Mouse (Mus musculus) neural tube, embryonic 12.5 days (tissue): ENCODE measurements around the gene Akr1b8. TPM values are rescaled to one million over a fixed set of nuclear protein-coding genes. Genes with fewer than 3 reads are reported as not detected.
"Not testable (repeated sequence)": the region's sequence is repeated elsewhere in the genome, so short reads cannot be mapped to it uniquely, and the experiment has no call there.

Source experiments
- ATAC-seq: fragments of 200-750 bp; cut with Nextera tagmentation; 2 replicates; pipeline ENCODE4 v1.8.0; 2017; ENCODE audit warnings: low read depth, mild to moderate bottlenecking, moderate TSS enrichment, moderate library complexity; ENCODE audit not compliant: low FRiP score
- H3K27ac ChIP-seq: fragments of 300-500 bp; sonication (generic); 2 replicates; pipeline ENCODE4 v1.5.1; 2016
- H3K27me3 ChIP-seq: fragments of 300-500 bp; sonication (generic); replicated peaks from 2 replicates; pipeline ENCODE4 v1.6.1; 2016; ENCODE audit warnings: mild to moderate bottlenecking
- H3K36me3 ChIP-seq: fragments of 300-500 bp; sonication (generic); 2 replicates; pipeline ENCODE4 v1.6.1; 2016; ENCODE audit warnings: mild to moderate bottlenecking
- H3K4me1 ChIP-seq: fragments of 300-500 bp; sonication (generic); 2 replicates; pipeline ENCODE4 v1.6.1; 2016
- H3K4me2 ChIP-seq: fragments of 300-500 bp; sonication (generic); replicated peaks from 2 replicates; pipeline ENCODE4 v1.6.1; 2016; ENCODE audit warnings: mild to moderate bottlenecking
- H3K4me3 ChIP-seq: fragments of 300-500 bp; sonication (generic); 2 replicates; pipeline ENCODE4 v1.5.1; 2016
- H3K9ac ChIP-seq: fragments of 300-500 bp; sonication (generic); 2 replicates; pipeline ENCODE4 v1.6.1; 2016; ENCODE audit warnings: mild to moderate bottlenecking
- H3K9me3 ChIP-seq: fragments of 300-500 bp; sonication (generic); 2 replicates; pipeline ENCODE4 v1.6.1; 2016; ENCODE audit warnings: mild to moderate bottlenecking
- WGBS: fragments of 180-500 bp; shearing (Covaris S2); methylation state at CpG from one replicate; pipeline ENCODE4 v1.1.7; 2016; 5-methylcytosine and 5-hydroxymethylcytosine counted together
- polyA plus RNA-seq: library from polyadenylated mRNA; unstranded; fragments of >200 nt; fragmentation: Nextera tagmentation; extraction: Ambion mirVana; gene quantifications from 2 replicates; pipeline ENCODE4 v1.2.1, GENCODE M21; 2016

Akr1b8 gene
- polyA plus RNA-seq, 1 experiment from 2014 or later: 20.2 TPM

DNA sequence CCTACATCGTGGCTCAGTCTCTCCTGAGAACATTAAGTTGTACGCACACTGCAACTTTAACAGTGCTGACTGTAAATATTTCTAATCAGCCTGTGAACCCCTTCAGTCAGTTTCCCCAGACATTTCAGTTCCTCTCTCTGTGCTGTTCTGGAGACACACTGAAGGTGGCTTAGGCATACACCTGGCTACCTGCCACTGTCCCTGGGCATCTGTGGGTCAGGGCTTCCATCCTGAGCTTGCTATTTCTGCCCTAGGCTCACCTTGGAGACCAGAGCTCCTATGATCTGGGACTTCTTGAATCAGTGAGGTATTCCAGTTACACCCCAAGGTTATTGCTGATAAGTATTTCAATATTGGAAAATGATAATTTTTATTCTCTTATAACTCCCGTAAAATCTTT, 1.5 kb upstream of the Akr1b8 start:
- Histone ChIP-seq H3K9me3 (no peaks in the 10 kb centered on the region), H3K9ac (no peak overlapping the region), H3K4me2 (no peak overlapping the region), H3K36me3 (no peaks in the 10 kb centered on the region), H3K4me3 (no peak overlapping the region), H3K4me1 (peaks cover 12% of the 10 kb centered on the region), H3K27me3 (no peaks in the 10 kb centered on the region), H3K27ac (no peak overlapping the region)
- WGBS: 94% methylated on average over 3 of the region's 3 CpGs
- no peak for ATAC-seq

- Histone ChIP-seq H3K9me3 (no peaks in the 10 kb centered on the region), H3K9ac (no peak overlapping the region), H3K27ac (no peak overlapping the region), H3K4me3 (no peak overlapping the region), H3K4me1 (peaks cover 12% of the 10 kb centered on the region), H3K4me2 (peak overlapping the region; percentile 48), H3K36me3 (no peaks in the 10 kb centered on the region), H3K27me3 (no peaks in the 10 kb centered on the region)
- no peak for ATAC-seq
- 80% methylated on average over 8 of the region's 8 CpGs for WGBS
These were observed 732 bp downstream of the Akr1b8 start for GRCm38 (mm10) chr6:34354354-34355348.

DNA sequence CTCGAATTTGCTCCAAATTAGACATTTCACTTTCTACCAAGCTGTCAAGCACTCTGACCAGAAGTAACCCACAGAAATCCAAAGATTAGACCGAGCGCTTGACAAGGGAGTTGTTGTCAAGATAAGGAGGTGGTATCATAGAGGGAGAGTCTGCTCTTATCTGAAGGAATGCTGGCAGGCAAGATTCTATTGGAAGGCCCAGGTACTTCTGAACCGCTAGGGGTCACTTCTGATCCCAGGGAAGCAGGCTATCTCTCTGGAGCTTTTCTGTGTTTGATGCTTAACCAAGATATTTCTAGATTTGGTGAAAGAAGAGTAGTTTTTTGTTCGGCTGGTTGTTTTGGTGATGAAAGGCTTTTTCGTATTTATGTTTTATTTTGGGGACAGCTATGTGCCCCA, 1.4 kb downstream of the Akr1b8 start:
- Histone ChIP-seq H3K27ac (no peak overlapping the region), H3K9me3 (no peaks in the 10 kb centered on the region), H3K36me3 (no peaks in the 10 kb centered on the region), H3K4me1 (peaks cover 12% of the 10 kb centered on the region), H3K9ac (no peak overlapping the region), H3K4me3 (no peak overlapping the region), H3K27me3 (no peaks in the 10 kb centered on the region), H3K4me2 (no peak overlapping the region)
- no peak for ATAC-seq
- WGBS: 79% methylated on average over 6 of the region's 6 CpGs

DNA sequence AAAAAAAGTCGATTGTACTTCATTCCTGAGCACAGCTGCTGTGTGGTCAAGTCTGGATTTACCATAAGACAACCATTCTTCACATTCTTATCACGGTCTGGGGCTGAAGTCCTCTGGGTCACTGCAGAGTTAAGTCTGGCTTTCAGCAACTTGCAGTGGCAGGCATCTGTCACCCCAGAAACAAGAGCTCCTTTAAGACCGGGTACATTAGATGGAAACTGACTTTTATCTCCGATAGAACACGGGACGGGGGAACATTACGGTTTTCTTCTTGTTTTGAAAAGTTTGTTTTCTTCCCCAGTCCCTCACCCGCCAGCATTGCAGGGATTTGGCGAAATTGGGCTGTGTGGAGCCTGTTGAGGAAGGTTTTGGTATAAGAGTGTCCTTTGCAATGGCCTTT, 1.9 kb downstream of the Akr1b8 start:
- Histone ChIP-seq H3K4me2 (no peak overlapping the region), H3K27ac (no peak overlapping the region)

DNA sequence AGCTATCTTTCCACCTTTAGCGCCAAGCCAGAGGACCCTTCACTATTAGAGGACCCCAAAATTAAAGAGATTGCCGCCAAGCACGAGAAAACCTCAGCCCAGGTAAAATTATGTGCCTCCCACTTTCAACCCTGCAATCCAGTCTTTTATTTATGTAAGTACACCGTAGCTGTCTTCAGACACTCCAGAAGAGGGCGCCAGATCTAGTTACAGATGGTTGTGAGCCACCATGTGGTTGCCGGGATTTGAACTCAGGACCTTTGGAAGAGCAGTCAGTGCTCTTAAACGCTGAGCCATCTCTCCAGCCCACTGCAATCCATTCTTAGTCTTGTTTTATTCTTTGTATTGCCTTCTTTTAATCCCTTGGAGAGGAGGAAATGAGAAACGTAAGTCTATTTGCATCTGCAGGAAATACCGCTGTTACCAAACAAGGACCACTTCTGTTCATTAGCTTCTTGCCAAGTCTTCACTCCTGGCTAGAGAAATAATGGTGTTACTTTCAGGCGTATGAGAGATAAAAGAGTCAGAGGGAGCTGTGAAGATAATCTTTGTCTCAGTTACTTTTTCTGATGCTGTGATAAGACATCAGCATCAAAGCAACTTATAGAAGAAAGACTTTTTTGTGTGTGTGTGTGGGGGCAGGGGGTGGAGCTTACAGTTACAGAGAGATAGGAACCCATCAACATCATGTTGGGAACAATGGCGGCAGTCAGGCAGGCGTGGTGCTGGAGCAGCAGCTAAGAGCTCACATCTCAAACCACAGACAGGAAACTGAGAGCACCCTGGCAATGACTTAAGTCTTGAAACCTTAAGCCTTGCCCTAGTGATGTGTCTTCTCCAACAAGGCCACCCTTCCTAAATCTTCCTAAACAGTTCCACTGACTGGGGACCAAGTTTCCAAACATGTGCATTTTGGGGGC, 10.6 kb downstream of the Akr1b8 start:
- no peak for ATAC-seq
- Histone ChIP-seq H3K9me3 (no peaks in the 10 kb centered on the region), H3K36me3 (no peaks in the 10 kb centered on the region), H3K27ac (no peak overlapping the region), H3K4me2 (no peak overlapping the region), H3K27me3 (no peaks in the 10 kb centered on the region), H3K9ac (no peak overlapping the region), H3K4me1 (no peaks in the 10 kb centered on the region), H3K4me3 (no peak overlapping the region)
- WGBS: 87% methylated on average over 12 of the region's 12 CpGs

More for the DNA sequence above, 1.9 kb downstream of the Akr1b8 start:
- no peaks in the 10 kb centered on the region for H3K27me3 ChIP-seq
- no peak overlapping the region for H3K9ac ChIP-seq
- H3K36me3 ChIP-seq: no peaks in the 10 kb centered on the region
- no peak for ATAC-seq
- H3K4me1 ChIP-seq: peaks cover 12% of the 10 kb centered on the region
- no peaks in the 10 kb centered on the region for H3K9me3 ChIP-seq
- 88% methylated on average over 9 of the region's 9 CpGs for WGBS
- H3K4me3 ChIP-seq: no peak overlapping the region

DNA sequence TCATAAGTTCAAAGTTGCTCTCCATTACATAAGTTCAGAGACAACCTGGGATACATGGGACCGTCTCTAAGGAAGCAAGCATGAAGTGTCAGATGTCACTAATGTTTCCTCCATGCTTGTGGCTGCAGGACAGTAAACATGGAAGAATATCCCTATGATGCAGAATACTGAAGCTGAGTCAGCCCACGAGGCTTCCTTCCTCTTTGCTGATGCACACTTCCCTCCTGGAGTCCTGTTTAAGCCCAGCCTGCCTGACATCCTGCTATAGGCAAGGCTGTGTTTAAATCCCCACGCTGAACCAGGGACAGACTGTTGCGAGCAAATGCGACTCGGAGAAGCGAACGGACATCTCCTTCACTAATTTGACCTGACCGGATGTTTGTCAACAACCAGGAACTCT, 14.1 kb downstream of the Akr1b8 start:
- Histone ChIP-seq H3K9me3 (no peaks in the 10 kb centered on the region), H3K36me3 (no peaks in the 10 kb centered on the region), H3K27me3 (no peaks in the 10 kb centered on the region), H3K9ac (no peak overlapping the region), H3K4me2 (no peak overlapping the region), H3K4me3 (no peak overlapping the region), H3K27ac (no peak overlapping the region), H3K4me1 (no peaks in the 10 kb centered on the region)
- no peak for ATAC-seq
- 89% methylated on average over 9 of the region's 9 CpGs for WGBS

DNA sequence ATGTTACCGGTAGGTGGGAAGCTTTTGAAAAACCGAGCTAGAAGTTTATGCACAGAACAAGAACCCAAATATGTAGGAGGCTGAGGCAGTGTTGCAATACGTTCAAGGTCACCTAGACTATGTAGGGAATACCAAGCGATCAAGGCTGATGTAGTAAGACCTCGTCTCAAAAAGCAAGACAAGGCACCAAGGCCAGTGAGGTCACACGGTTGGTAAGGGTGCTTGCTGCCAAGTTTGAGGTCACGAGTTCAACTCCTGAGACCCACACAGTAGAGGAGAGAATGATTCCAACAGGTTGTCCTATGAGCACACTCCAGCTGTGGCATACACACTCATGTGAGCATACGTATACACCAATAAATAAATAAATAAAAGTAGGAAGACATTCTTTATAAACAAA, 16.2 kb downstream of the Akr1b8 start:
- no peaks in the 10 kb centered on the region for H3K36me3 ChIP-seq
- no peaks in the 10 kb centered on the region for H3K27me3 ChIP-seq
- ATAC-seq: no peak
- H3K4me2 ChIP-seq: no peak overlapping the region
- 79% methylated on average over 8 of the region's 8 CpGs for WGBS
- H3K9me3 ChIP-seq: no peaks in the 10 kb centered on the region
- H3K4me3 ChIP-seq: no peak overlapping the region
- no peaks in the 10 kb centered on the region for H3K4me1 ChIP-seq
- no peak overlapping the region for H3K9ac ChIP-seq
- no peak overlapping the region for H3K27ac ChIP-seq

DNA sequence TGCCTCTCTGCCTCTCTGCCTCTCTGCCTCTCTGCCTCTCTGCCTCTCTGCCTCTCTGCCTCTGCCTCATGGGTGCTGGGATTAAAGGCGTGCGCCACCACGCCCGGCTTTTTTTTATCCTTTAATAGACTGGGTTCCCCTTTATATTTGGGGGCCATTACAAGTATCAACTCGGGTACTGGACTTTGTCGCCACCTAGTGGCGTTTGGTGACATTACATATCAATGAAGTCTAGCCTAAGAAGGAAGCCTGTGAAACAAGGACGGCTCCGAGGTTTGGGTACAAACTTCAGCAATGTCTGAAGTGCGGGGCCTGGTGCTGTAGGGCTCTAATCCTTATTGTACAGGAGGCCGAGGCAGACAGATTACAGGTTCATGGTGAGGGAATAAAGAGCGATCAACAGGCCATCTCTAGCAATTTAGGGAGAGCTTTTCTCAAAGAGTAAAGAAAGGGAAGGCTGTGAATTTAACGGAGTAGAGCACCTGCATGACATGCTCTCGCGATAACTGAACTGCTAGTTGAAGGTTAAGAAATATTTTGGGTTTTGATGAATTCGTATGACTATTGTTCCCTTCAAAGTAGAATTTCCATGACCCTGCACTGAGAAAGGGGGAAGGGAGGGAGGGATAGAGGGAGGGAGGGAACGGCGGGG, 17.9 kb downstream of the Akr1b8 start:
- no peak overlapping the region for H3K27ac ChIP-seq
- H3K27me3 ChIP-seq: no peaks in the 10 kb centered on the region
- H3K36me3 ChIP-seq: no peaks in the 10 kb centered on the region
- no peaks in the 10 kb centered on the region for H3K4me1 ChIP-seq
- no peak overlapping the region for H3K9ac ChIP-seq
- H3K4me2 ChIP-seq: peak overlapping the region; percentile 43
- H3K9me3 ChIP-seq: no peaks in the 10 kb centered on the region
- H3K4me3 ChIP-seq: no peak overlapping the region
- 26% methylated on average over 18 of the region's 18 CpGs for WGBS
- ATAC-seq: no peak

GRCm38 (mm10) chr6:34373841-34374240, 19.9 kb downstream of the Akr1b8 start:
- Histone ChIP-seq H3K27me3 (no peaks in the 10 kb centered on the region), H3K27ac (no peak overlapping the region), H3K4me1 (no peaks in the 10 kb centered on the region), H3K9me3 (no peaks in the 10 kb centered on the region), H3K36me3 (no peaks in the 10 kb centered on the region), H3K9ac (no peak overlapping the region), H3K4me3 (no peak overlapping the region), H3K4me2 (no peak overlapping the region)
- ATAC-seq: no peak
- WGBS: 80% methylated on average over 7 of the region's 7 CpGs

DNA sequence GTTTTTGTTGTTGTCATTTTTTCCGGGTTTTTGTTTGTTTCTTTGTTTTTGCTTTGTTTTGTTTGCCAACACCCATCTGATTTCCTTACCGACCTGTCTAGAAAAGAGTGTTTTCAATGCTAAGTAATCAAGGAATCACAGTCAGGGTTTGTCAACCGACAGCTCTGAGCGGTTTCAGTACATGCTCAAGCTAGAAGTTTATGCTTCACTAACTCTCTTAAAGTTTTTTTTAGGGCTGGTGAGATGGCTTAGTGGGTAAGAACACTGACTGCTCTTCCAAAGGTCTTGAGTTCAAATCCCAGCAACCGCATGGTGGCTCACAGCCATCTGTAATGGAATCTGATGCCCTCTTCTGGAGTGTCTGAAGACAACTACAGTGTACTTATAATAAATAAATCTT, 22.0 kb downstream of the Akr1b8 start:
- not testable (repeated sequence) for H3K4me1 ChIP-seq, ATAC-seq, H3K9ac ChIP-seq, H3K4me2 ChIP-seq, H3K4me3 ChIP-seq, H3K36me3 ChIP-seq, H3K27me3 ChIP-seq, H3K27ac ChIP-seq, H3K9me3 ChIP-seq
- WGBS: 88% methylated on average over 5 of the region's 5 CpGs

GRCm38 (mm10) chr6:34383401-34383800, 29.5 kb downstream of the Akr1b8 start:
- Histone ChIP-seq H3K4me1 (no peaks in the 10 kb centered on the region; the same call in 1 of the 2 replicates), H3K4me2 (peak overlapping the region; percentile 77; the same call in 1 of the 2 replicates), H3K36me3 (no peaks in the 10 kb centered on the region), H3K9ac (no peak overlapping the region), H3K9me3 (no peaks in the 10 kb centered on the region), H3K27me3 (no peaks in the 10 kb centered on the region), H3K4me3 (no peak overlapping the region), H3K27ac (no peak overlapping the region)
- 51% methylated on average over 8 of the region's 8 CpGs for WGBS
- ATAC-seq: no peak
